Mouse (Mus musculus) large intestine, adult 2 months (tissue): ENCODE results near the gene Ano8. TPM values are rescaled to one million over a fixed set of nuclear protein-coding genes. Genes with fewer than 3 reads are reported as not detected.

Experiments used
- DNase-seq: peaks from one replicate; pipeline ENCODE4 v3.0.0-alpha.2; 2012; ENCODE audit warnings: low read depth, low spot score
- WGBS: fragments of 180-500 bp; shearing (Covaris S2); methylation state at CpG from one replicate; pipeline ENCODE4 v1.1.7; 2018; 5-methylcytosine and 5-hydroxymethylcytosine counted together
- polyA plus RNA-seq: library from polyadenylated mRNA; depleted of rRNA; stranded (reverse); fragments of >200 nt; gene quantifications from 2 replicates; pipeline ENCODE4 v1.2.3, GENCODE M21; 2012

Ano8 gene
- polyA plus RNA-seq, 1 experiment: 7.3 TPM

DNA sequence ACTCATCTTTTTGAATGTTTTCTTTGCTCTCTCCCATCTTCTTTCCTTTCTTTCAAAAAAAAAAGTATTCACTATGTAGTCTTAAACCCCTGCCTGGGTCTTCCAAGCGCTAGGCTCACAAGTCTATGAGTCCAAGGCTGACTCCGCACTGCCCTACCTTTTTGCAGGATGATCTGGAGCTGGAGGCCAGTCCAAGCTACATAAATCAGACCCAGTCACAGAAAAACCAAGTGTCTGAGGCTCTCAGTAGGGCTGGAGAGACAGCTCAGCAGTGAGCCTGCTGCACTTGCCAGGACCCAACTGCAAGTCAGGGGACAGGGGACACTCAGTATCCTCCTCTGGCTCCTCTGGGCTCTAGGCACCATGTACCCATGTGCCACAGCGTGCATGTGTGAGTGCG, 18.6 kb upstream of the Ano8 start:
- 87% methylated on average over 4 of the region's 4 CpGs for WGBS

DNA sequence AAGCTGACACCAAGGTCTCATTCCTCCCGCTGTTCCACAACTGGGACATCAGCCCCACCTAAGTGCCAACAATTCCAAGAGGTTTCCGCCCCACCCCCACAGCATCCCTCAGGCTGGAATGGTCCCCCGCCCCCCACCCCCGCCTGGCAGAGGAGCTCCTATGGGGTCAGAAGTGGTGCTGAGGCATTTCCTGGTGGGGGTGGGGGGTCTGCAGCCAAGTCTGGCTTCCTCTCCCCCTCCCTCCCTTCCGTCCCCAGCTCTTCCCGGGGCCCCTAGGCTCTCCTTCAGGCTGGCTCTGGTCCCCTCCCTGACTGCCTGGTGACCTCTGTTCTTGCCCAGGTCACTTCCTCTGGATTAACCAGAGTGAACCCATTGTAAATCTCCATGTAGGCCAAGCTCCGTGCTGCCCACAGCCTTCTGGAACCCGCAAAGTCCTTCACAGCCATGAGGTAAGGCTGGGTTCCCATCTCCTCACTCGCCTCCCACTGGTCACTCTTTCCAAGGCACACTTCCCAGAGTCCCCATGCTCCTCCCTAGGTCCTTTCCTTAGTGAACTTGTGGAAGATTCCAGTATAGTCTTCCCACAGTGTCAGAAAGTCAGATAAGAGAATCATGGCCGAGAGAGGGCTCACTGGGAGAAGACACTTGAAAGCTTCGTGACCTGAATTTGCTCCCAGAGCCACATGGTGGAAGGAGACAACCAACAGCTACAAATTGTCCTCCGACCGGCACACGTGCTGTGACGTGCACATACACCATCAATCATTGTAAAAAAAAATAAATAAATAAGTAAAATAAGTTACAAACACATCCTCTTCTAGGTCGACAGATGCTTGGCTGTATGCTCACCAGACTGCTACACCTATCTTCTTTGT, 13.3 kb upstream of the Ano8 start:
- WGBS: 41% methylated on average over 16 of the region's 16 CpGs
- DNase-seq: no peak

More for the DNA sequence above, 18.6 kb upstream of the Ano8 start:
- DNase-seq: no peak

DNA sequence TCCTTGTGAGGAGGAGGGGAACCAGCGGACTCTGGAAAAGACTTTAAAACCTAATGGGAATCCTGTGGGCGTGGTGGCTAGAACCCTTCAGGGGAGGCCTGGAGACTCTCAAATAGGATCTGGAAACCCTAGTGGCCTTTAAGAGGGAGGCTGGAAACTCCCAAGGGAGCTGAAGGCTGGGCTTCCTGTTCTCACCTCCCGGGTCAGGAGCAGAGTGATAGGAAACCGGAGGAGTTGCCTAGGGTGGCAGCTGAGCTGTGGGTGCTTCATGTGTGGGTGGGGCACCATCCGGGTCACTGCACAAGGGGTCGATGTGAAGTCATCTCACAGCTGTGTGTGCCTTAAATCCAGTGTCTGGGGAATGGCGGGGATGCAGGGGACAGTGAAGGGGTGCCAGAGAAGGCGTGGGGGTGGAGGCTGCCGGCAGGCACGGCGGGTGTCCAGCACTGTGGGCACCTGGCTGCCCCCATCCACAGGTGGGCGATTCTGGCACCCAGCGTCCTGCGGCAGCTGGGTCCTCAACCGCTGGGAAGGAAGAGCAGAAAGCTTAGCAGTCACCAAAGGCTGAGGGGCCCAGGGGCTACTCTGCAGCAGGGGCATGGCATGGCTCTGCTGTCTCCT, 12.2 kb upstream of the Ano8 start:
- no peak for DNase-seq
- WGBS: 41% methylated on average over 15 of the region's 15 CpGs

DNA sequence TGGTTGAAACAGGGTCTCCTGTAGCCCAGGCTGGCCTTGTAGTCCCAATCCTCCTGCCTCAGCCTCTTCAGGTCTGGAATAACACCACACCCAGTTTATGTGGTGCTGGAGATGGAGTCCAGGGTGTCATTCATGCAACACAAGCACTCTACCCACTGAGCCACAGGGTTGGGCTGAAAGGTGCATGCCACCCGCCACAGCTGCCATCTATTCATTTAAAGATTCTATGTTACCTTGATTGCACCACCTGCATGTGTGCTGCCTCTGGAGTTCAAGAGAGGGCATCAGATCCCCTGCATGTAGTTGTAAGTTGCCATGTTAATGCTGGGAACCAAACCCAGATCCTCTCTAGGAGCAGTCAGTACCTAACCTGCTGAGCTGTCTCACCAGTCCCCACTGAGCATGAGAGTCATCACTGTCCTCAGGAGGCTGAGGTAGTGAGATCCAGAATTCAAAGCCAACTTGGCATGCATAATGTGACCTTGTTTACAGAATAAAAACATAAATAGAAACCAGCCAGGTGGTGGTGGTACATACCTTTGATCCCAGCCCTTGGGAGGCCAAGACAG, 11.4 kb upstream of the Ano8 start:
- 92% methylated on average over 1 of the region's 1 CpGs for WGBS

DNA sequence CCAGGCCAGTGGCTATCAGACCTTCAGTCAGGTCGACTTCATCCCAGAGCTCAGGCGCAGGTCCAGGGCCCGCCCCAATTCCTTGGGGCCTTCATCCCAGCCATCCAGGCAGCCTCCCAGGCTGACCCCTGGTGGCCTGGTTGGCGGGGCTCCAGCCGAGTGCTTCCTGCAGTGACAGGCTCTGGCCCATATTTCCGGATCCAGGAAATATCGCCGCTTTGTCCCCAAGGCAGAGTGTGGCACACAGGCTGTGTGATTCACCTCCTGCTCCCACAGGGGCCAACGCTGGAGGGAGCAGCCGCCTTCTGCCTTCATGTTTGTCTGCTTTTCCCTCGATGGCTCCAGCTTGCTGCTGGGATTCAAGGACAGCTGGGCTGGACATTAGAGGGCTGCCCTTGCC, 10.7 kb upstream of the Ano8 start:
- no peak for DNase-seq
- 42% methylated on average over 11 of the region's 11 CpGs for WGBS

More for the DNA sequence above, 11.4 kb upstream of the Ano8 start:
- DNase-seq: no peak

DNA sequence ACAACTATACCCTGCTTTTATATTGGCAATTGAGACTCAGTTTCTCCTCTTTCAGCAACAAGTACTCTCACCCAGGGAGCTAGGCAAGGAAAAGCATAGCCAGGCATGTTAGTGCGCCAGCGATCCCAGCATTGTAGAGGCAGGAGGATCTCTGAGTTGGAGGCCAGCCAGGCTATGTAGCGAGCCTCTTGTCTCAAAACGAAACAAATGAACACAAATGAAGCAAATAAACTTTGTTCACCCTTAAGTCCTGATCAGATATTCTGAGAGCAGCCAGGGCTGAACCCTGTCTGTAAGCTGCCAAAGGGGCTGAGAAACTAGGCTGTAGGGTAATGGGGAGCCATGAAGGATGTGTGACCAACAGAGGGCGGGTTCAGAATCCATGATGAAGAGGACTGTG, 10.0 kb upstream of the Ano8 start:
- DNase-seq: no peak
- WGBS: 84% methylated on average over 5 of the region's 5 CpGs

DNA sequence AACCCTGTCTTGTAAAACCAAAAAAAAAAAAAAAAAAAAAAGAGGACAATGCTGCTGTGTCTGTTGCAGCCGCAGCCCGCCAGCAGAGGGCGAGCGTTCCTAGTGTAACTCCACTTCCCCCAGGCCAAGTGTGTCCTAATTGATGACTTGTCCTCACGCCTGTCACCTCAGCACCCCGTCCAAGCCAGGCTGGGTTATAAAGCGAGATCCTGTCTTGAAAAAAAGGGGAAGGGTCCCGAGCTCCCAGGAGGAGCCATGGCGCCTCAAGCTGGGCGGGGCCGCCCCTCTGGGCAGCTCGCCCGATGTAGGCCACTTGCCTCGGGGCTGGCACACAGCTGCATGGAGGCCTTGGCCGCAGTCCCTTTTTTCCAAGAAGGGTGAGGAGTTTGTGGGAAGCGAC, 9.3 kb upstream of the Ano8 start:
- no peak for DNase-seq

DNA sequence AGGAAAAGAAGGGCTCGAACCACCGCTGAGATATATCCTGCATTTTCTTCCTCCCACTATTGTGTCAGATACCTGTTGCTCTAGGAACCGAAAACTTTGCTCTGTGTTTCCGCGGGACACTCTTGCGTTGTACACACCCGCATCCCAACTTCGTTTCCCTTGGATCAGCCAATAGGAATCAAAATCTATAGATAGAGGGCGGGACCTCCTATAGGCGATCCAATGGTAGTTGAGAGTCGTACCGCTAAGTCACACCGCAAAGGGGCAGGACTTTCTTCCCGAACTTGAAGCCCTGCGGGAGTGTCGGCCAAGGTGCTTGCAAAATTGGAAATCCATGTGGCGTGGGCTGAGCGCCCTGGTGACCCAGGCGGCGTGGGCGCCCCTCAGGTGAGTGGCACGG, 2.7 kb upstream of the Ano8 start:
- DNase-seq: peak; percentile 94
- under 1% methylated on average over 22 of the region's 22 CpGs for WGBS

More for the DNA sequence above, 9.3 kb upstream of the Ano8 start:
- 19% methylated on average over 16 of the region's 16 CpGs for WGBS

DNA sequence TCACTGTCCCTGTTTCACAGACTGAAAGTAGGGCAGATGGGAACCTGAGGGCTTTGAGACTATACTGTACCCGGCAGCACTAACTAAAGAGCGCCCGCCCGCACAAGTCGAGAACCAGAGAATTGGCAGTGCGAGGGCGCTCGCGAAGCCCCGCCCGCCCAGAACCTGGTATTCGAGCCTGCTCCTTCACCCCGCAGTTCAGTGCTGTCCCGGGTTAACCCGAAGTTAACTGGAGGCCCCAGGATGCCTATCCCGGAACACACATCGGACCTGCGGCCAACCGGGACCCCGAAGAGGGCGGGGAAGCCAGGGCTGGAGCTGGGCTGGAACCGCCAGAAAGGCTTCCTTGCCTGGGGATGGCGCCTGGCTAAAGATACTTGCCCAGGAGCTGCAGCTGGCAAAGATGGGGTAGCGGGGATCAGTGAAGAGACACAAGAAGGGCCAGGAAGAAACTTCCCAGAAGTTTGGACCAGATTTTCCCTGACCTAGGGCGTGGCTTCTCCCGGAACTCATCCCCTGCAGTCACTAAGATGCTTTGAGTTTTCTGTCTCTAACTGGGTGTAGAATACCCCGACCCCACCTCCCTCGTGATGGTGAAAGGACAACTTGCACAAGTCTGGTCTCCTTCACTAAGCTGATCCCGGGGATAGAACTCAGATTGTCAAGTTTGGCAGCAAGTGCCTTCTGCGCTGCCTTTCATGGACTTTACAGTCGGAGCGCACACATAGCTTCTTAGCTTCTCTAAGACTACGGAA, 2.1 kb upstream of the Ano8 start, which contains the start of gene Gtpbp3:
TSS of gene Gtpbp3 (plus strand) at position 413 of the 755 bp plus-strand sequence.
- under 1% methylated on average over 33 of the region's 33 CpGs for WGBS
- peak; percentile 40 for DNase-seq

DNA sequence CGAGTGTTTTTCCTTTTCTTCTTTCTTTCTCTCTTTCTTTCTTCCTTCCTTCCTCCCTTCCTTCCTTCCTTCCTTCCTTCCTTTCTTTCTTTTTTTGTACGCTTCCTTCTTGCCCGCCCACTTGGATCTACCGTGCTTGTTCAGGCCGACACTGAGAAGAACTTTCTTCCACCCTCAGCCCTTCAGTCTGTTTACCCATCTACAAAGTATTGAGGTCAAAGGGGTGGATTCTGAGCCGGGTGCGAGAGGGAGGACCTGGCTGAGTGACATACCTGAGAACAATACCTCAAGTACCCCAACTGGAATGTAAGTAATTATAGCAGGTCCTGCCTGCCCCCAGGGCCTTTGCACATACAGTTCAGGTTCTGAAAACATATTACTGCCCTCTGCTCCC, 370 bp upstream of the Ano8 start:
- 4% methylated on average over 7 of the region's 7 CpGs for WGBS
- no peak for DNase-seq

DNA sequence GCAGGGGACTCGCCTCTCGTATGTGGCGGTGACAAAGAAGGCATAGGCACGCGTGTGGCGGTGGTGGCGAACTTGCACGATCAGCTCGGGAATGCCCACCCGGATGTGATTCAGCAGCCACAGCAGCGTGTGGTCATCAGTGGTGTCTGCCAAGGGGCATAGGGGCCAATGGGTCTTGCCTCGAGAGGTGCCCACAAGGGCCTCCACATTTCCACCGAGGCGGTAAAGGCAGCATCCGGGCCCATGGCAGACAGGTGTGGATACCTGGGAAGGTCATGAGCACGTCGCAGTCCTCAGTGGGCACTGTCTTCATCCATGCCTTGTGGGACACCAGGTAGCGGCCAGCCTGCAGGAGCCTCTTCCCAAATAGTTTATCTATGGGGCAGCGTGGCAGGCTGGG, 1.0 kb downstream of the Ano8 start:
- WGBS: 95% methylated on average over 19 of the region's 19 CpGs
- no peak for DNase-seq

DNA sequence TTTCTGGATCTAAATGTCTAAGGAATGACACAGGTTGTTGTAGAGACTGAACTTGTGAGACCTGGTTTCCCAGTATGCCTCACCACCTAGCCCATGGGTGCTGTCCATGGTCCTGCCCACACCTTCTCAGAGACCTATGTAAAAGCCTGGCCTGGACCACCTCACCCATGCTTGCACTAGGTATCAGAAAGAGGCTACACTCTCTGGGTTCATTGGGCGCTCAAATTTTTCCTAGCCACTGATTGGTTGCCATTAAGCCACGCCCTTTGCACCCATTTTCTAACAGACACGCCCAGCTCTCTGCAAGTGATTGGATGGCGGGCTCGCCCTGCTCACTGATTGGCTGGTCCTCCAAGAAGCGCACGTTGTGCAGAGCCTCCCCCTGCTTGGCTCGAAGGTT, 1.8 kb downstream of the Ano8 start:
- no peak for DNase-seq
- 65% methylated on average over 8 of the region's 8 CpGs for WGBS

DNA sequence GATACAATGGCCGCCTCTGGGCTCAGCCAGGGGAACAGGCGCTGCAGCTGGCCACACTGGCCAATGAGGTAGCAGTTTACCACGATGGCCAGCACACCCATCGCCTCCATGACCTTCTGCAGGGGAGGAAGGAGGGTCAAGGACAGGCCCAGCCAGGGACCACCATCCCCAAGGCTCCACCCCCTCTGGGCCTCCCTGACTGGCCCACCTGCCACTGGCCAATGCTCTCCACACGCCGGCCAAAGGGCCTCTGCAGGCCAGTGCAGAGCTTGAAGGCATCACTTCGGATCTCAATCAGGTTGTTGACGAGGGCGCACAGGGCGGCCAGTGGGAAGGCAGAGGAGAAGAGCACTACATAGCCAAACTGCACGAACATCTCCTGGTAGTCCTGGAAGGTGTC, 6.8 kb downstream of the Ano8 start:
- DNase-seq: no peak
- WGBS: 90% methylated on average over 11 of the region's 11 CpGs

DNA sequence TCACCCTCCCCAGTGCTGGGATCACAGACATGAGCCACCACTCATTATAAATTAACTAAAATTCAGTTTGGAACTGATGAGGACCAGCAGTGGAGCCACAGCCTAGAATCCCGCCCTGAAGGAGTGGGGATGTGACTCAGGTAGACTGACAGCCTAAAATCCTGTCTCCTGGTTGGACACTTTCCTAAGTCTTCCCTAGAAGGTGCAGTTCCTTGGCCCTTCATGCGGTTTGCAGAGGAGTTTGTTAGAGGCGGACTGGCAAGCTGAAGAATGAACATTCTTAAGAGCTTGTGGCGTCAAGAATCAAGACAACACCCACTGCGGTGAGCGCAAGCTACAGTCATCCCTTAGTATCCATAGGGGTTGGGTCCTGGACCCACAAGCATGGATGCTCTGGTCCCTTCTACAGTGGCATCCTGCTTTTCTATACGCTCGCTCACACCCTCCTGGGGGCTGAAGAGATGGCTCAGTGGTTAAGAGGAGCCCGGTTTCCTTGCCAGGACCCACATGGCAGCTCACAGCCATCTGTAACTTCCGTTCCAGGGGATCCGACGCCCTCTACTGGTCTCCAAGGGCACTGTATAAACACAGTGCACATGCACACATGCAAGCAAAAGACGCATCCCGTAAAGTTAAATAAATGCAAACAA, 8.4 kb downstream of the Ano8 start:
- 59% methylated on average over 14 of the region's 14 CpGs for WGBS
- DNase-seq: no peak

DNA sequence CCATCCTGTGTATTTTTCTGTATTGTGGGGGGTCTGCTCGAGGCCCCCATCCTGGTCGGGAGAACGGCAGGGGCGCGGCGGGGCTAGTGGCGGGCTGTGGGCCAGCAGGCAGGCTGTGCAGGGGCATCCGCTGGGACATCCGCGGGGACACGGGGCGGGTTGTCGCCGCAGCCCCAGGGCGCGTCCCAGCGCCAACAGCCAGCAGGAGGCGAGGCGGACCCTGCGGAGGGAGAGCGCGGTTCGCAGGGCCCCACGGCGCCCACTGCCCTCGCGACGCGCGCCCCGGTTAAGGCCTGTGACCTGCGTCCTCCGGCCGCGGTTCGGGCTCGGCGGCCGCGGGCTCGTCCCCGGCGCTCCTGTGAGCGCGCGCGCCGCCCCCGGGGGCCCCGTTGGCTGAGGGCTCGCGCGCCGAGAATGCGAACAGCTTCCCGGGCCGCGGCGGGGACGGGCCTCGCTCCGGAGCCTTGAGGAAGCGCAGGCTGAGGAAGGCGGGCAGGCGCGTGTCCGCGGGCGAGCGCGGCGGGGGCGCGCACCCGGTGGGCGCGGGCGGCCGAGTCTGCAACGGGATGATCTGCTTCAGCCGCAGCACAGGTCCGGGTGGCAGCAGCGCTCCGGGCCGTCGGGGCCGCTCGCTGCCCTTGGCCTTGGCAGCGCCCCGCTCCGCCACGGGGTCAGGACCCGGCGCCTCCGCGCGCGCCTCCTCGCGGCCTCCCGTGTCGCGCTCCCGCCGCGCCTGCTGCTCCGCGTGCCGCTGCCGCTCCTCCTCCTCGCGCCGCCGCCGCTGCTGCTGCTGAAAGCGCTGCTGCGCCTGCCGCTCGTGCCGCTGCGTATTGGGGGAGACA, 9.4 kb downstream of the Ano8 start:
- no peak for DNase-seq
- WGBS: under 1% methylated on average over 118 of the region's 121 CpGs

DNA sequence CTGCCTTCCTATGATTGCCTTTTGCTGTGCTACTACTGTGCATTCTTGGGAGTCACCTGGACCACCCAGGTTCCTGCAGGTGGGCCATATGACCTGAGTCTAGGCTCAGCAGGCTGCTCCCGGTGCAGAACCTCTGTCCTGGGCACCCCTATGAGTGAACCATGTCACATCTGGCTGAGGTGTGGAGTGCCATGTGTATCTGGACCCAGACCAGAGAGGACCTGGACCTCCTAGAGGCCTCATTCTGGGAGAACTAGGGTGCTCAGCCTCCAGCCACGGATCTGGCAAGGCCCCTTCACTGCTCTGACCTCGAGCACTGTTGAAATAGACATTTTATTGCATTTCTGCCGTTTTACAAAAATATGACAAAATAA, 10.1 kb downstream of the Ano8 start:
- WGBS: 18% methylated on average over 4 of the region's 4 CpGs
- no peak for DNase-seq

DNA sequence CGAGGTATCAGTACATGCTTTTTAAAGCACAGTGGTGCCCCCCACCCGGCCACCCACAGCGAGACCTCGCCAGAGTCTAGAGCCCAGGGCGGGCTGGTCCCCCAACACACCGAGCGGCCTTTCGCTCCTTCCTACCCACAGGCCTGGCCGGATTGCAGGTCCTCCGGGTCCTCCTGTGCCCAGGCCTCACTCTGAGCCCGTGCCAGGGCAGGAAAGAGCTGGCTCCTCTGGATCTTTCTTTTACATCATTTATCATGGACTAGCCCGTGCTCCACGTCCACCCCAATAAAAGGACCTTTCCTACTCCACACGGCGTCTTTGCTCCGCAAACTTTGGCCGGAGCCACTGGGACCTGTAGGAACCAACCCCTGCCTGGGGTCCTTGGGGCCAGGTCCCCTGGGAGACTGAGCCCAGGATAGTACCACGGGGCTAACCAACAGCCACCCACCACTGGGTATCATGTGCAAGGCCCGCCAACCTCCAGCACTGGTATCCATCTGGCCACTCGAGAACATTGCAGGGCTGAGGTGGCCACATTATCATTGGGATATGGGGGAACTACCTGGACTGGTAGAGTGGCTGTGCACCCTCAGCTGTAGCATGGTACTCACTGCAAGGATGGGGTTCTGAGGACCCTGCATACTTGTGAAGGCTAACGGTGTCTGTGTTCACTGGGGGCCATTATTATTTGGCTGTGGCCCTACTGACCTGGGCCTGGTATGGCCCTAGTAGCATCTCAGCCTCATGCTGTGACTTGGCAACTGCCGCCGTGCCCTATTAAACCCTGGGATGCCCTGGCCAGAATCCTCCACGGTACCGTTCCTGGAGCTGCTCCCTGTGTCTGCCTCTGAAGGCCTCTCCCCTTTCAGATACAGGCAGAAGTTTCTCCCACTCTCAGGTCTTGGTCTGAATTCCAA, 10.7 kb downstream of the Ano8 start:
- no peak for DNase-seq
- 89% methylated on average over 25 of the region's 25 CpGs for WGBS

DNA sequence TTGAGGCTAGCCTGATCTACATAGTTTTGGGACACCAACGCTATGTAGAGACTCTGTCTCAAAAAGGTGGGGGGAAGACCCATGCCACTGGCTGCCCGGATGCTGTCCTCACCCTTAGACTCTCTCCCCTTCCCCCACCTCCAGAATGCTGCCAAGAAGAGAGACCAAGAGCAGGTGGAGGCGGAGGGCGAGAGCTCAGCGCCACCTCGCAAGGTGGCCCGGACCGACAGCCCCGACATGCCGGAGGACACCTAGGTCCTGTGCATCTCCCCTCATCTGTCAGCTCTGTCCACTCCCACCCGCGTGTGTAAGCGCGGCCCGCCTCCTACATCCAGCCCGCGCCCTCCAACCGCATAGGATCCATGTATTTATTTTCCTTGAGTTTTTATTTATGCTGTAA, 11.4 kb downstream of the Ano8 start:
- DNase-seq: no peak
- WGBS: 91% methylated on average over 18 of the region's 18 CpGs
